Mouse (Mus musculus): ENCODE measurements at regions not wholly inside any gene's neighbourhood (a gene's known extent, or its start where the extent isn't known, plus 50 kb on each side); places are given as distances from the start of the nearest gene placed in this dataset.

DNA sequence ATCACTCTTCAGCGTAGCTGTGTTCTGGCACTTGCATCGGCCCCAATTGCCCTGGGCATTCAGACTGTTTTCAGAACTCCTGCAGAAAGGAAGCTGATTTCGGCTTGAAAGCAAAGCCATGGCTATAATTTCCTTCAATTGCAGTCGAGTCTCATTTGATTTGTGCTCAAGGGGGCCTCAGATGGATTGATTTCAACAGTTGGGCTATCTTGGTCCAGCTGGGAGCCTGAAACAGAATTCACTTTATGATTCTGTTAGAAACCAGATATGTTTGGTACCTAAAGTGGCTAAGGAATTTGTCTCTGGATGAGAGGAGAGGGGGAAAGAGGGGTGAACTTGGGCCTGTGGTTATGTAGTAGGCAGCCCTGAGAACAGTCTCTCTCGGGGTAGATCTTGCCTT lies 214.4 kb upstream of the Stt3b start:
- Histone ChIP-seq H3K27me3 (ENCODE audit: control insufficient read depth, insufficient read depth, low read length) (no peaks in the 10 kb centered on the region), H3K9ac (ENCODE audit: low read depth, low read length) (no peak overlapping the region), H3K4me1 (ENCODE audit: control insufficient read depth, insufficient read depth, low read length) (no peaks in the 10 kb centered on the region), H3K4me3 (ENCODE audit: insufficient read depth, low read depth, low read length) (no peak overlapping the region), H3K27ac (replicated peaks; ENCODE audit: insufficient read depth, low read depth, low read length) (no peak overlapping the region), H3K79me2 (ENCODE audit: control insufficient read depth, insufficient read depth, low read length) (no peaks in the 10 kb centered on the region; the same call in 1 of the 2 replicates), H3K36me3 (ENCODE audit: control insufficient read depth, insufficient read depth, low read length) (no peaks in the 10 kb centered on the region)
- WGBS: 84% methylated on average over 5 of the region's 5 CpGs
- DNase-seq (ENCODE audit: extremely low read depth, low read depth, low spot score): no peak
- no peak for TF ChIP-seq CTCF (IDR thresholded peaks at IDR 0.05; ENCODE audit: low read depth, low read length)
- no peak for TF ChIP-seq POLR2A (IDR thresholded peaks at IDR 0.05; ENCODE audit: extremely low read depth, insufficient read depth, low read length)

DNA sequence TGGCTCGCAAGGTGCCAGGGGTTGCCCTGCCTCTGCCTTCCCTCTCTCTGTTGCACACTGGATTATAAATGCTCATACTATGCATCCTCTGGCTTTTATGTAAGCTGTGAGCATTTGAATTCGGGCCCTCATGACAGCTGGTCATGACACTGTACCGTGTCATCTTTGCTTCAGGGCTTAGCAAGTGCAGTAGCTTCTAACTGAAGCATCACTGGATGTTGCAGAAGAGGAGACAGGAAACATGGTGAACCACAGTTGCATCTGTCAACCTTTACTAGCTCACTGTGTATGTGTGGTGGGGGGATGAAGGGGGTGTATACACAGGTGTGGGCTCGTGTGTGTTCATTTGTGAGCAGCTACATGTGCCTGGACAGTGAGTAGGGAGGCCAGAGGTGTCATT lies 216.1 kb upstream of the Stt3b start:
- 86% methylated on average over 4 of the region's 4 CpGs for WGBS

DNA sequence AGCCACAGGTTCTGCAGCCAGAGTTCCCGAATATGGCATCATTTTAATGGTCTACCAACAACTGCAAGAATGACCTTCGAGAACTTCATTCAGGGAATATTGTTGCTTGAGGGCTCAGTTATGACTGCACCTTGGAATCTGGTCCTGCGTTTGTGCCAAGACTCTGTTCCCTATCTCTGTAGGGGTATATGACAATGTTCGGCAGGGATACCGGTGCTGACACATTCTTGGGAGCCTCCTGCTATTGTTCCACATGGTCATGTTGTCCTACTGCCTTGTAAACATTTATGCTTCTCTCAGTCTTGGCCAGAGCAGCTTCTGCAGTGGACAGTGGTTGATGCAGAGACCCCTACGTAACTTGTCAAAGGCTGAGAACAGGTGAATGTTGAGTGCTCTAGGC lies 216.8 kb upstream of the Stt3b start:
- TF ChIP-seq POLR2A (IDR thresholded peaks at IDR 0.05; ENCODE audit: extremely low read depth, insufficient read depth, low read length) (no peak), CTCF (IDR thresholded peaks at IDR 0.05; ENCODE audit: low read depth, low read length) (no peak)
- H3K79me2 ChIP-seq (ENCODE audit: control insufficient read depth, insufficient read depth, low read length): no peaks in the 10 kb centered on the region
- H3K9ac ChIP-seq (ENCODE audit: low read depth, low read length): no peak overlapping the region
- H3K27ac ChIP-seq (replicated peaks; ENCODE audit: insufficient read depth, low read depth, low read length): no peak overlapping the region
- H3K4me3 ChIP-seq (ENCODE audit: insufficient read depth, low read depth, low read length): no peak overlapping the region
- DNase-seq (ENCODE audit: extremely low read depth, low read depth, low spot score): no peak
- no peaks in the 10 kb centered on the region for H3K27me3 ChIP-seq (ENCODE audit: control insufficient read depth, insufficient read depth, low read length)
- no peaks in the 10 kb centered on the region for H3K4me1 ChIP-seq (ENCODE audit: control insufficient read depth, insufficient read depth, low read length)
- 88% methylated on average over 6 of the region's 6 CpGs for WGBS
- no peaks in the 10 kb centered on the region for H3K36me3 ChIP-seq (ENCODE audit: control insufficient read depth, insufficient read depth, low read length)

More for the DNA sequence above, 216.1 kb upstream of the Stt3b start:
- TF ChIP-seq POLR2A (IDR thresholded peaks at IDR 0.05; ENCODE audit: extremely low read depth, insufficient read depth, low read length) (no peak), CTCF (IDR thresholded peaks at IDR 0.05; ENCODE audit: low read depth, low read length) (no peak)
- Histone ChIP-seq H3K79me2 (ENCODE audit: control insufficient read depth, insufficient read depth, low read length) (no peaks in the 10 kb centered on the region), H3K4me3 (ENCODE audit: insufficient read depth, low read depth, low read length) (no peak overlapping the region), H3K27ac (replicated peaks; ENCODE audit: insufficient read depth, low read depth, low read length) (no peak overlapping the region), H3K4me1 (ENCODE audit: control insufficient read depth, insufficient read depth, low read length) (no peaks in the 10 kb centered on the region), H3K27me3 (ENCODE audit: control insufficient read depth, insufficient read depth, low read length) (no peaks in the 10 kb centered on the region), H3K36me3 (ENCODE audit: control insufficient read depth, insufficient read depth, low read length) (no peaks in the 10 kb centered on the region), H3K9ac (ENCODE audit: low read depth, low read length) (no peak overlapping the region)
- no peak for DNase-seq (ENCODE audit: extremely low read depth, low read depth, low spot score)

DNA sequence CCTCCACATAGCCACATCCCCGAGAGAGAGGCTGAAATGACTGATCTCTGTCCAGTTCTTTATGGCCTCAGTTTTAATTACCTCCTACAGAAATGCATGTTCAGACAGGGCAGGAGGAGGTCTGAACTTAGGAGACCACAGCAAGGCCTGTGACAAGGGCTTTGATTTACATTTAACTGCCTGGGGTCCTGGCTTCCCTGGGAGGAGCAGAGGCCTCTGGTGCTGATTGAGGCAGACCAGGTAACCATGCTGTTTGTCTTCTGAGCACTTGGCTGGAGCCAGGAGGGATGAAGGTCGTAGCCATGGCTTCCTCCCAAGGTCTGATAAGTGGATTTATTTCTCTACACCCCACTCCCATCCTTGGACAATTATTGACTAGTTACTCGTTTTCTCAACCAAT lies 224.0 kb upstream of the Stt3b start:
- Histone ChIP-seq H3K27ac (replicated peaks; ENCODE audit: insufficient read depth, low read depth, low read length) (no peak overlapping the region), H3K79me2 (ENCODE audit: control insufficient read depth, insufficient read depth, low read length) (no peaks in the 10 kb centered on the region), H3K27me3 (ENCODE audit: control insufficient read depth, insufficient read depth, low read length) (no peaks in the 10 kb centered on the region), H3K36me3 (ENCODE audit: control insufficient read depth, insufficient read depth, low read length) (no peaks in the 10 kb centered on the region), H3K4me1 (ENCODE audit: control insufficient read depth, insufficient read depth, low read length) (no peaks in the 10 kb centered on the region), H3K9ac (ENCODE audit: low read depth, low read length) (no peak overlapping the region), H3K4me3 (ENCODE audit: insufficient read depth, low read depth, low read length) (no peak overlapping the region)
- DNase-seq (ENCODE audit: extremely low read depth, low read depth, low spot score): peak; percentile 8
- WGBS: 40% methylated on average over 3 of the region's 3 CpGs
- TF ChIP-seq CTCF (IDR thresholded peaks at IDR 0.05; ENCODE audit: low read depth, low read length): no peak
- TF ChIP-seq POLR2A (IDR thresholded peaks at IDR 0.05; ENCODE audit: extremely low read depth, insufficient read depth, low read length): no peak

DNA sequence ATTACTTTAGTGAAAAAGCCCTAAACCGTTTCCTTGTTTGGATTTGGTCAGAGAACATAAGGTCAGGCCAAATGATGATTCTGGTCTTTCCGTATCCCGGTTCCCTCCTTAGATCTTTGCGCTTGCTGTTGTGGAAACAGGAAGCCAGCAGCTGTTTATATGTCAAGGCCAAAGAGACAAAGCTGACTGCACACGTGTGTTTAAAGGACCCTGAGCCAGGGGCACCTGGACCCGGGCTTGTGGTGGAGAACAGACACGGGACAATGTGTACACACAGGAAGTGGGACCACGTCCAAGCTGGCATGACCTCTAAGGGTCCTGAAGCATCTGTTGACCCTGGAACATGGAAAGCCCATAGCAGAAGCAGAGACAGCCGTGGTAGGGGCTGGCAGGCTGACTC lies 233.4 kb upstream of the Stt3b start:
- no peaks in the 10 kb centered on the region for H3K36me3 ChIP-seq (ENCODE audit: control insufficient read depth, insufficient read depth, low read length)
- WGBS: 22% methylated on average over 9 of the region's 9 CpGs
- H3K27me3 ChIP-seq (ENCODE audit: control insufficient read depth, insufficient read depth, low read length): no peaks in the 10 kb centered on the region; the same call in 1 of the 2 replicates
- H3K4me1 ChIP-seq (ENCODE audit: control insufficient read depth, insufficient read depth, low read length): no peaks in the 10 kb centered on the region
- H3K27ac ChIP-seq (replicated peaks; ENCODE audit: insufficient read depth, low read depth, low read length): no peak overlapping the region
- H3K4me3 ChIP-seq (ENCODE audit: insufficient read depth, low read depth, low read length): no peak overlapping the region
- no peak for TF ChIP-seq POLR2A (IDR thresholded peaks at IDR 0.05; ENCODE audit: extremely low read depth, insufficient read depth, low read length)
- TF ChIP-seq CTCF (IDR thresholded peaks at IDR 0.05; ENCODE audit: low read depth, low read length): no peak
- peak; percentile 5 for DNase-seq (ENCODE audit: extremely low read depth, low read depth, low spot score)
- no peaks in the 10 kb centered on the region for H3K79me2 ChIP-seq (ENCODE audit: control insufficient read depth, insufficient read depth, low read length)
- no peak overlapping the region for H3K9ac ChIP-seq (ENCODE audit: low read depth, low read length)

DNA sequence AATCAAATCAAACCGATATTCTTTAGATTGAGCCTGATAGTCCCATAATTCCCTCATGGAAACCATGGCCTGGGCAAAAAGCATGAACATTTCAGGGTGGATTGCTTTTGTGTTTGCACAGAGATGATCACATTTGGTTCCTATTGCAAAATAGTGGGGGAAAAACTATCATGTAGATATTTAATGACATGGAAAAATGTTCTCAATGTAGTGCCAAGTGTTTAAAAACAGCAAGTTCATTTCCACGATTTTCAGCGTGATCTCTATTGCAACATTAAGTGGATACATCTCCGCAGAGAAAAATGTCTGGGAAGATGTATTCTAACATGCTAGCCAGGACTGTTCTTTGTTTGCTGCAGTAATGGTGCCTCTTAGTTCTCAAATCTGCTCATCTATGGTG lies 235.0 kb upstream of the Stt3b start:
- DNase-seq (ENCODE audit: extremely low read depth, low read depth, low spot score): no peak
- H3K9ac ChIP-seq (ENCODE audit: low read depth, low read length): no peak overlapping the region
- no peaks in the 10 kb centered on the region for H3K36me3 ChIP-seq (ENCODE audit: control insufficient read depth, insufficient read depth, low read length)
- no peaks in the 10 kb centered on the region for H3K79me2 ChIP-seq (ENCODE audit: control insufficient read depth, insufficient read depth, low read length)
- H3K27ac ChIP-seq (replicated peaks; ENCODE audit: insufficient read depth, low read depth, low read length): no peak overlapping the region
- no peaks in the 10 kb centered on the region for H3K4me1 ChIP-seq (ENCODE audit: control insufficient read depth, insufficient read depth, low read length)
- no peaks in the 10 kb centered on the region; the same call in 1 of the 2 replicates for H3K27me3 ChIP-seq (ENCODE audit: control insufficient read depth, insufficient read depth, low read length)
- TF ChIP-seq POLR2A (IDR thresholded peaks at IDR 0.05; ENCODE audit: extremely low read depth, insufficient read depth, low read length) (no peak), CTCF (IDR thresholded peaks at IDR 0.05; ENCODE audit: low read depth, low read length) (no peak)
- no peak overlapping the region for H3K4me3 ChIP-seq (ENCODE audit: insufficient read depth, low read depth, low read length)
- 89% methylated on average over 4 of the region's 4 CpGs for WGBS
